Mouse (Mus musculus) ES-Bruce4 (cell line): ENCODE results near the gene Snta1. TPM values are rescaled to one million over a fixed set of nuclear protein-coding genes. Genes with fewer than 3 reads are reported as not detected.

Experiments
- H3K27ac ChIP-seq: 2 replicates; pipeline ENCODE4 v1.5.1; 2012; ENCODE audit warnings: low read length, inconsistent platforms; ENCODE audit not compliant: insufficient read depth
- H3K27me3 ChIP-seq: 2 replicates; pipeline ENCODE4 v1.6.1; 2012; ENCODE audit warnings: mild to moderate bottlenecking, low read length, inconsistent platforms; ENCODE audit not compliant: control insufficient read depth, poor library complexity, insufficient read depth, severe bottlenecking
- H3K36me3 ChIP-seq: 2 replicates; pipeline ENCODE4 v1.6.1; 2012; ENCODE audit warnings: inconsistent platforms, mild to moderate bottlenecking, low read length, moderate library complexity; ENCODE audit not compliant: control insufficient read depth, poor library complexity, insufficient read depth, severe bottlenecking
- H3K4me1 ChIP-seq: one replicate; pipeline ENCODE4 v1.8.1; 2011; ENCODE audit warnings: low read length; ENCODE audit not compliant: control insufficient read depth, insufficient read depth
- H3K4me3 ChIP-seq: 2 replicates; pipeline ENCODE4 v1.5.1; 2011; ENCODE audit warnings: low read depth, mild to moderate bottlenecking, low read length
- H3K9ac ChIP-seq: 2 replicates; pipeline ENCODE4 v1.6.1; 2012; ENCODE audit warnings: low read depth, mild to moderate bottlenecking, inconsistent platforms; ENCODE audit not compliant: poor library complexity, severe bottlenecking
- H3K9me3 ChIP-seq: replicated peaks from 2 replicates; pipeline ENCODE4 v1.6.1; 2012; ENCODE audit warnings: mild to moderate bottlenecking, low read length, inconsistent platforms; ENCODE audit not compliant: control insufficient read depth, poor library complexity, insufficient read depth, severe bottlenecking
- CTCF ChIP-seq: IDR thresholded peaks from one replicate; pipeline ENCODE4 v1.8.1; 2011; ENCODE audit warnings: low read depth, low read length
- EP300 ChIP-seq: IDR thresholded peaks from 2 replicates; pipeline ENCODE4 v1.6.1; 2011; ENCODE audit warnings: low read depth, low read length; ENCODE audit not compliant: insufficient read depth
- POLR2A ChIP-seq: IDR thresholded peaks from one replicate; pipeline ENCODE4 v1.8.1; 2011; ENCODE audit warnings: low read length; ENCODE audit not compliant: insufficient read depth
- polyA plus RNA-seq: library from polyadenylated mRNA; stranded (reverse); fragments of >200 nt; gene quantifications from 2 replicates; pipeline ENCODE4 v1.2.4, GENCODE M21; 2011; ENCODE audit warnings: low read depth; ENCODE audit not compliant: missing spikeins, insufficient read depth, insufficient read length

Gene Snta1
- polyA plus RNA-seq, 1 experiment: 11.7 TPM

- Histone ChIP-seq H3K9ac (peak overlapping the region; percentile 40), H3K36me3 (peaks cover 8% of the 10 kb centered on the region)
These were observed 68.5 kb downstream of the Snta1 start for GRCm38 (mm10) chr2:154339356-154339755.

GRCm38 (mm10) chr2:154338161-154338560 is 69.7 kb downstream of the Snta1 start:
- H3K4me3 ChIP-seq: no peak overlapping the region
- no peak for TF ChIP-seq POLR2A
- no peak for TF ChIP-seq CTCF
- TF ChIP-seq EP300: no peak
- no peaks in the 10 kb centered on the region for H3K9me3 ChIP-seq
- no peaks in the 10 kb centered on the region for H3K27me3 ChIP-seq
- H3K27ac ChIP-seq: peak overlapping the region; percentile 96
- peaks cover 5% of the 10 kb centered on the region; the same call in 1 of the 2 replicates for H3K36me3 ChIP-seq
- peak overlapping the region; percentile 44; the same call in 1 of the 2 replicates for H3K9ac ChIP-seq
- peaks cover 3% of the 10 kb centered on the region for H3K4me1 ChIP-seq

More at GRCm38 (mm10) chr2:154339356-154339755, 68.5 kb downstream of the Snta1 start:
- Histone ChIP-seq H3K4me1 (peaks cover 3% of the 10 kb centered on the region), H3K4me3 (no peak overlapping the region), H3K27me3 (no peaks in the 10 kb centered on the region), H3K27ac (peak overlapping the region; percentile 92), H3K9me3 (no peaks in the 10 kb centered on the region)
- TF ChIP-seq EP300: no peak
- no peak for TF ChIP-seq POLR2A
- TF ChIP-seq CTCF: no peak

- Histone ChIP-seq H3K4me1 (peaks cover 3% of the 10 kb centered on the region), H3K9me3 (no peaks in the 10 kb centered on the region), H3K36me3 (no peaks in the 10 kb centered on the region), H3K9ac (0 out of 2 replicates have a peak overlapping the region, but pooled peaks have one; percentile 8), H3K27ac (peak overlapping the region; percentile 17), H3K4me3 (no peak overlapping the region), H3K27me3 (no peaks in the 10 kb centered on the region)
- TF ChIP-seq POLR2A (no peak), EP300 (peak; percentile 56; the same call in 1 of the 2 replicates), CTCF (no peak)
These were observed 72.3 kb downstream of the Snta1 start for GRCm38 (mm10) chr2:154335572-154335971.

- no peaks in the 10 kb centered on the region for H3K9me3 ChIP-seq
- TF ChIP-seq CTCF (no peak), EP300 (no peak), POLR2A (no peak)
- no peak overlapping the region for H3K4me3 ChIP-seq
- H3K9ac ChIP-seq: no peak overlapping the region
- H3K4me1 ChIP-seq: no peaks in the 10 kb centered on the region
- no peaks in the 10 kb centered on the region for H3K36me3 ChIP-seq
- H3K27ac ChIP-seq: no peak overlapping the region
- H3K27me3 ChIP-seq: no peaks in the 10 kb centered on the region
These were observed 81.0 kb downstream of the Snta1 start for GRCm38 (mm10) chr2:154326852-154327251.

Other genes starting within 250 kb of the Snta1 start
- gene Bpifa5, start 245.5 kb downstream of the Snta1 start, polyA plus RNA-seq: not detected in 2 replicates
- not detected in 2 replicates for gene Bpifb1, start 217.3 kb downstream of the Snta1 start, polyA plus RNA-seq
- gene Bpifb5, start 184.4 kb downstream of the Snta1 start, polyA plus RNA-seq: 0.73 and 0.82 TPM in 2 replicates
- not detected in 2 replicates for gene Bpifb9a, start 150.2 kb downstream of the Snta1 start, polyA plus RNA-seq
- gene Bpifb9b, start 100.9 kb downstream of the Snta1 start, polyA plus RNA-seq: not detected in 2 replicates
- 23.8 and 27.1 TPM in 2 replicates for gene Cdk5rap1, start 35.1 kb downstream of the Snta1 start, polyA plus RNA-seq
- gene Cbfa2t2, start 28.4 kb upstream of the Snta1 start, polyA plus RNA-seq: 79.9 and 89.5 TPM in 2 replicates
- gene 1700003F12Rik, start 139.0 kb upstream of the Snta1 start, polyA plus RNA-seq: not detected in 2 replicates
- not detected in 2 replicates for gene Actl10, start 143.7 kb upstream of the Snta1 start, polyA plus RNA-seq
- gene Necab3, start 150.8 kb upstream of the Snta1 start, polyA plus RNA-seq: 4.0 and 5.1 TPM in 2 replicates
- gene E2f1, start 161.8 kb upstream of the Snta1 start, polyA plus RNA-seq: 27.0 and 28.0 TPM in 2 replicates
- gene Pxmp4, start 195.6 kb upstream of the Snta1 start, polyA plus RNA-seq: 8.3 and 9.5 TPM in 2 replicates
- gene Zfp341, start 205.2 kb upstream of the Snta1 start, polyA plus RNA-seq: 3.8 and 5.0 TPM in 2 replicates
- gene 4930519P11Rik, start 205.3 kb upstream of the Snta1 start, polyA plus RNA-seq: not detected in 2 replicates
- 116 and 125 TPM in 2 replicates for gene Chmp4b, start 243.6 kb upstream of the Snta1 start, polyA plus RNA-seq